Mouse (Mus musculus): ENCODE data around the gene Vmp1. TPM values are rescaled to one million over a fixed set of nuclear protein-coding genes. Genes with fewer than 3 reads are reported as not detected.

Vmp1 gene
- polyA plus RNA-seq, 1 experiment, result 101 TPM

- H3K4me3 ChIP-seq (ENCODE audit: low read depth, low read length), result no peak overlapping the region
- no peak overlapping the region for H3K27ac ChIP-seq (ENCODE audit: insufficient read depth, low read length)
- H3K4me1 ChIP-seq (ENCODE audit: control insufficient read depth, insufficient read depth, low read length), result no peaks in the 10 kb centered on the region
- H3K9me3 ChIP-seq (replicated peaks; ENCODE audit: control insufficient read depth, insufficient read depth, low read length, poor library complexity, severe bottlenecking), result no peaks in the 10 kb centered on the region
- H3K27me3 ChIP-seq (ENCODE audit: control insufficient read depth, insufficient read depth, low read length, poor library complexity, severe bottlenecking), result no peaks in the 10 kb centered on the region
- TF ChIP-seq POLR2A (IDR thresholded peaks at IDR 0.05; ENCODE audit: insufficient read depth, low read length) (no peak), EP300 (IDR thresholded peaks at IDR 0.05; ENCODE audit: insufficient read depth, low read depth, low read length) (no peak), CTCF (IDR thresholded peaks at IDR 0.05; ENCODE audit: low read depth, low read length) (no peak)
- peaks cover 12% of the 10 kb centered on the region; the same call in 1 of the 2 replicates for H3K36me3 ChIP-seq (ENCODE audit: control insufficient read depth, insufficient read depth, low read length, poor library complexity, severe bottlenecking)
- H3K9ac ChIP-seq (ENCODE audit: low read depth, poor library complexity, severe bottlenecking), result no peak overlapping the region
Observed at GRCm38 (mm10) chr11:86668169-86668568, 15.5 kb downstream of the Vmp1 start.

GRCm38 (mm10) chr11:86667553-86667952 lies 16.1 kb downstream of the Vmp1 start:
- no peaks in the 10 kb centered on the region for H3K9me3 ChIP-seq (replicated peaks; ENCODE audit: control insufficient read depth, insufficient read depth, low read length, poor library complexity, severe bottlenecking)
- H3K27me3 ChIP-seq (ENCODE audit: control insufficient read depth, insufficient read depth, low read length, poor library complexity, severe bottlenecking), result no peaks in the 10 kb centered on the region
- H3K36me3 ChIP-seq (ENCODE audit: control insufficient read depth, insufficient read depth, low read length, poor library complexity, severe bottlenecking), result peaks cover 14% of the 10 kb centered on the region; the same call in 1 of the 2 replicates
- H3K27ac ChIP-seq (ENCODE audit: insufficient read depth, low read length), result no peak overlapping the region
- no peaks in the 10 kb centered on the region for H3K4me1 ChIP-seq (ENCODE audit: control insufficient read depth, insufficient read depth, low read length)
- no peak for TF ChIP-seq EP300 (IDR thresholded peaks at IDR 0.05; ENCODE audit: insufficient read depth, low read depth, low read length)
- no peak for TF ChIP-seq POLR2A (IDR thresholded peaks at IDR 0.05; ENCODE audit: insufficient read depth, low read length)
- no peak for TF ChIP-seq CTCF (IDR thresholded peaks at IDR 0.05; ENCODE audit: low read depth, low read length)
- H3K9ac ChIP-seq (ENCODE audit: low read depth, poor library complexity, severe bottlenecking), result no peak overlapping the region
- no peak overlapping the region for H3K4me3 ChIP-seq (ENCODE audit: low read depth, low read length)

- H3K27ac ChIP-seq (ENCODE audit: insufficient read depth, low read length), result no peak overlapping the region
- peaks cover 19% of the 10 kb centered on the region for H3K36me3 ChIP-seq (ENCODE audit: control insufficient read depth, insufficient read depth, low read length, poor library complexity, severe bottlenecking)
- no peaks in the 10 kb centered on the region for H3K27me3 ChIP-seq (ENCODE audit: control insufficient read depth, insufficient read depth, low read length, poor library complexity, severe bottlenecking)
- no peak for TF ChIP-seq CTCF (IDR thresholded peaks at IDR 0.05; ENCODE audit: low read depth, low read length)
- TF ChIP-seq POLR2A (IDR thresholded peaks at IDR 0.05; ENCODE audit: insufficient read depth, low read length), result no peak
- TF ChIP-seq EP300 (IDR thresholded peaks at IDR 0.05; ENCODE audit: insufficient read depth, low read depth, low read length), result no peak
- H3K9me3 ChIP-seq (replicated peaks; ENCODE audit: control insufficient read depth, insufficient read depth, low read length, poor library complexity, severe bottlenecking), result no peaks in the 10 kb centered on the region
- no peak overlapping the region for H3K4me3 ChIP-seq (ENCODE audit: low read depth, low read length)
- no peak overlapping the region for H3K9ac ChIP-seq (ENCODE audit: low read depth, poor library complexity, severe bottlenecking)
- no peaks in the 10 kb centered on the region for H3K4me1 ChIP-seq (ENCODE audit: control insufficient read depth, insufficient read depth, low read length)
Observed at GRCm38 (mm10) chr11:86664406-86664805, 19.2 kb downstream of the Vmp1 start.

- no peak for TF ChIP-seq POLR2A (IDR thresholded peaks at IDR 0.05; ENCODE audit: insufficient read depth, low read length)
- TF ChIP-seq EP300 (IDR thresholded peaks at IDR 0.05; ENCODE audit: insufficient read depth, low read depth, low read length), result no peak
- TF ChIP-seq CTCF (IDR thresholded peaks at IDR 0.05; ENCODE audit: low read depth, low read length), result no peak
- Histone ChIP-seq H3K9ac (ENCODE audit: low read depth, poor library complexity, severe bottlenecking) (no peak overlapping the region), H3K4me1 (ENCODE audit: control insufficient read depth, insufficient read depth, low read length) (no peaks in the 10 kb centered on the region), H3K4me3 (ENCODE audit: low read depth, low read length) (no peak overlapping the region), H3K27ac (ENCODE audit: insufficient read depth, low read length) (no peak overlapping the region), H3K36me3 (ENCODE audit: control insufficient read depth, insufficient read depth, low read length, poor library complexity, severe bottlenecking) (peaks cover 20% of the 10 kb centered on the region), H3K27me3 (ENCODE audit: control insufficient read depth, insufficient read depth, low read length, poor library complexity, severe bottlenecking) (no peaks in the 10 kb centered on the region), H3K9me3 (replicated peaks; ENCODE audit: control insufficient read depth, insufficient read depth, low read length, poor library complexity, severe bottlenecking) (no peaks in the 10 kb centered on the region)
Observed at GRCm38 (mm10) chr11:86663977-86664376, 19.7 kb downstream of the Vmp1 start.

- peaks cover 22% of the 10 kb centered on the region for H3K36me3 ChIP-seq (ENCODE audit: control insufficient read depth, insufficient read depth, low read length, poor library complexity, severe bottlenecking)
Observed at GRCm38 (mm10) chr11:86662986-86663895, 20.4 kb downstream of the Vmp1 start.

GRCm38 (mm10) chr11:86657863-86658262 lies 25.8 kb downstream of the Vmp1 start:
- Histone ChIP-seq H3K27me3 (ENCODE audit: control insufficient read depth, insufficient read depth, low read length, poor library complexity, severe bottlenecking) (no peaks in the 10 kb centered on the region), H3K9ac (ENCODE audit: low read depth, poor library complexity, severe bottlenecking) (no peak overlapping the region), H3K4me1 (ENCODE audit: control insufficient read depth, insufficient read depth, low read length) (no peaks in the 10 kb centered on the region), H3K27ac (ENCODE audit: insufficient read depth, low read length) (no peak overlapping the region), H3K4me3 (ENCODE audit: low read depth, low read length) (no peak overlapping the region), H3K36me3 (ENCODE audit: control insufficient read depth, insufficient read depth, low read length, poor library complexity, severe bottlenecking) (peaks cover 8% of the 10 kb centered on the region), H3K9me3 (replicated peaks; ENCODE audit: control insufficient read depth, insufficient read depth, low read length, poor library complexity, severe bottlenecking) (no peaks in the 10 kb centered on the region)
- TF ChIP-seq CTCF (IDR thresholded peaks at IDR 0.05; ENCODE audit: low read depth, low read length) (no peak), EP300 (IDR thresholded peaks at IDR 0.05; ENCODE audit: insufficient read depth, low read depth, low read length) (no peak), POLR2A (IDR thresholded peaks at IDR 0.05; ENCODE audit: insufficient read depth, low read length) (no peak)

More at GRCm38 (mm10) chr11:86662986-86663895, 20.4 kb downstream of the Vmp1 start:
- Histone ChIP-seq H3K9me3 (replicated peaks; ENCODE audit: control insufficient read depth, insufficient read depth, low read length, poor library complexity, severe bottlenecking) (no peaks in the 10 kb centered on the region), H3K4me3 (ENCODE audit: low read depth, low read length) (no peak overlapping the region), H3K27ac (ENCODE audit: insufficient read depth, low read length) (no peak overlapping the region), H3K4me1 (ENCODE audit: control insufficient read depth, insufficient read depth, low read length) (no peaks in the 10 kb centered on the region), H3K27me3 (ENCODE audit: control insufficient read depth, insufficient read depth, low read length, poor library complexity, severe bottlenecking) (no peaks in the 10 kb centered on the region), H3K9ac (ENCODE audit: low read depth, poor library complexity, severe bottlenecking) (no peak overlapping the region)
- no peak for TF ChIP-seq CTCF (IDR thresholded peaks at IDR 0.05; ENCODE audit: low read depth, low read length)
- no peak for TF ChIP-seq EP300 (IDR thresholded peaks at IDR 0.05; ENCODE audit: insufficient read depth, low read depth, low read length)
- no peak for TF ChIP-seq POLR2A (IDR thresholded peaks at IDR 0.05; ENCODE audit: insufficient read depth, low read length)

All from ES-Bruce4 (cell line).